Mouse (Mus musculus) midbrain, postnatal 0 days (tissue): ENCODE data around the gene Gpr165. TPM values are rescaled to one million over a fixed set of nuclear protein-coding genes. Genes with fewer than 3 reads are reported as not detected.

Experiments
- ATAC-seq: fragments of 200-750 bp; cut with Nextera tagmentation; 2 replicates; pipeline ENCODE4 v1.8.0; 2017; ENCODE audit warnings: moderate number of reproducible peaks, mild to moderate bottlenecking, moderate TSS enrichment, moderate library complexity; ENCODE audit not compliant: low FRiP score
- DNase-seq: peaks from one replicate; pipeline ENCODE4 v3.0.0-alpha.2; 2015; ENCODE audit warnings: low spot score
- H3K27ac ChIP-seq: fragments of 300-500 bp; sonication (generic); 2 replicates; pipeline ENCODE4 v1.5.1; 2014; ENCODE audit warnings: low read depth, mild to moderate bottlenecking, low read length, mixed read lengths
- H3K27me3 ChIP-seq: fragments of 300-500 bp; sonication (generic); 2 replicates; pipeline ENCODE4 v1.6.1; 2014; ENCODE audit warnings: low read length, control low read depth, mixed read lengths; ENCODE audit not compliant: insufficient read depth
- H3K36me3 ChIP-seq: fragments of 300-500 bp; sonication (generic); 2 replicates; pipeline ENCODE4 v1.6.1; 2014; ENCODE audit warnings: low read length, control low read depth, mixed read lengths; ENCODE audit not compliant: insufficient read depth
- H3K4me1 ChIP-seq: fragments of 300-500 bp; sonication (generic); 2 replicates; pipeline ENCODE4 v1.6.1; 2014; ENCODE audit warnings: mild to moderate bottlenecking, control low read depth, antibody characterized with exemption, low read length, mixed read lengths; ENCODE audit not compliant: insufficient read depth
- H3K4me2 ChIP-seq: fragments of 300-500 bp; sonication (generic); 2 replicates; pipeline ENCODE4 v1.6.1; 2014; ENCODE audit warnings: low read depth, mild to moderate bottlenecking, low read length, mixed read lengths; ENCODE audit not compliant: poor library complexity, severe bottlenecking
- H3K4me3 ChIP-seq: fragments of 300-500 bp; sonication (generic); 2 replicates; pipeline ENCODE4 v1.5.1; 2014; ENCODE audit warnings: low read depth, mild to moderate bottlenecking, low read length, moderate library complexity
- H3K9ac ChIP-seq: fragments of 300-500 bp; sonication (generic); replicated peaks from 2 replicates; pipeline ENCODE4 v1.6.1; 2014; ENCODE audit warnings: mild to moderate bottlenecking, low read length, moderate library complexity, mixed read lengths; ENCODE audit not compliant: poor library complexity, severe bottlenecking
- H3K9me3 ChIP-seq: fragments of 300-500 bp; sonication (generic); 2 replicates; pipeline ENCODE4 v1.6.1; 2016; ENCODE audit warnings: low read length, control low read depth
- CTCF ChIP-seq: IDR thresholded peaks from 2 replicates; pipeline ENCODE4 v1.5.1; 2016; ENCODE audit warnings: antibody characterized with exemption, mild to moderate bottlenecking
- WGBS: fragments of 180-500 bp; shearing (Covaris S2); extraction: QIAGEN DNeasy Blood & Tissue Kit; methylation state at CpG from one replicate; pipeline ENCODE4 v1.1.7; 2014; 5-methylcytosine and 5-hydroxymethylcytosine counted together
- polyA plus RNA-seq: library from polyadenylated mRNA; unstranded; fragments of >200 nt; fragmentation: Nextera tagmentation; extraction: Ambion mirVana; gene quantifications from 2 replicates; pipeline ENCODE4 v1.2.1, GENCODE M21; 2015
- total RNA-seq: library from RNA; depleted of rRNA; stranded (reverse); fragments of >200 nt; gene quantifications from 2 replicates; pipeline ENCODE4 v1.2.3, GENCODE M21; 2014; rRNA removed

Gpr165 gene
- total RNA-seq (34.2 and 37.0 TPM in 2 replicates), polyA plus RNA-seq (7.2 and 8.2 TPM in 2 replicates)

DNA sequence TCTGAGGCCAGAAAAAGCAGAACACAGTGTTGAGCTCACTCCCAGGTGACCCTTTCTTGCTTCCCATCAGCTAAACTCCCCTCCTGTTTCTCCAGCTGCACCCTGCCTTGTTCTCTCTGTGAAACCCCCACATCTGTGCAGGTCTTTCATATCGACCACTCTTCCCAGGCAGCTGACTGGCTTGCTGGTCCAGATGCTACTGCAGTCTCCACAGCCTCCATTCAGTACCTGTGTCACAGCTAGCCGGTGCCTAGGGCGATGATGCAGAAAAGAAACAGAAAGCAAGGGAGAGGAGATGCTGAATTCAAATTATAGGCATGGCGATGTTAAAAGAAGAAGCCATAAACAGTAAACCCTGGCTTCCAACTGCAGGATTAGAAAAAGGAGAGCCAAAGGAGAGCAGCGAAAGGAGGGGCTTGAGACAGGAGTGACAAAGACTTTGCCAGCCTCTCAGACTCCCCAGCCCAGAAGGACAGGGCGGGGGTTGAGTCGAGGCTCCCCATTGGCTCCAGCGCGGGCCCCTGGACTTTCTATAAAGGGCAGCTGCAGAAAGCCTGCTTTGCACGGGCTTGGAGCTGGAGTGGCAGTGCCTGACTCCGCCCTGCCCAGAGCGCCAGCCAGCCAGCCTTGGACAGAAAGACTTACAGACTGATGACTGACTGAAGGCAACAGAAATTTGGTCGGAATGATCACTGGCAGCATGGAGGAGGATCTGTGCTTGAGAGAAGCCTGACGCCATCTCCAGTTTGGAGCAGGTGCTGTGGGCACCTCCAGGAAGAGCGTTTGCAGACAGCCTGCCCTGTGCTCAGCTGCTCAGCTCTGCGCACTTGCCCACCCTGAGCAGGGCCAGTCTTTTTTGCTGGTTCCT is at the start of gene Gpr165:
Gene Gpr165, plus strand, starts transcription at position 535 of the 868 bp plus-strand sequence.
- Histone ChIP-seq H3K9me3 (no peaks in the 10 kb centered on the region), H3K4me2 (peak within 1 kb of the TSS; percentile 52), H3K4me1 (no peaks in the 10 kb centered on the region), H3K27me3 (no peaks in the 10 kb centered on the region), H3K36me3 (no peaks in the 10 kb centered on the region), H3K27ac (peak within 1 kb of the TSS; percentile 59; the same call in 1 of the 2 replicates), H3K9ac (peak within 1 kb of the TSS; percentile 57), H3K4me3 (peak within 1 kb of the TSS; percentile 36)
- 17% methylated on average over 16 of the region's 16 CpGs for WGBS
- DNase-seq (peak; percentile 79), ATAC-seq (peak; percentile 99)
- TF ChIP-seq CTCF, result 0 out of 2 replicates have a peak, but pooled peaks have one; percentile 1

- Histone ChIP-seq H3K27ac (no peak overlapping the region), H3K4me1 (no peaks in the 10 kb centered on the region)
- DNase-seq, result no peak
Observed at GRCm38 (mm10) chrX:96674871-96675270, 38.4 kb upstream of the Gpr165 start.

More at GRCm38 (mm10) chrX:96674871-96675270, 38.4 kb upstream of the Gpr165 start:
- H3K9ac ChIP-seq, result no peak overlapping the region
- WGBS, result 57% methylated on average over 1 of the region's 1 CpGs
- H3K4me2 ChIP-seq, result no peak overlapping the region
- TF ChIP-seq CTCF, result no peak
- no peaks in the 10 kb centered on the region for H3K9me3 ChIP-seq
- no peaks in the 10 kb centered on the region for H3K36me3 ChIP-seq
- ATAC-seq, result no peak
- no peak overlapping the region for H3K4me3 ChIP-seq
- H3K27me3 ChIP-seq, result no peaks in the 10 kb centered on the region
